Mouse (Mus musculus) CH12.LX (cell line): ENCODE data around the gene Atp8b4. TPM values are rescaled to one million over a fixed set of nuclear protein-coding genes. Genes with fewer than 3 reads are reported as not detected.

Source experiments
- DNase-seq: peaks from one replicate; pipeline ENCODE4 v3.0.0-alpha.2; 2013; ENCODE audit errors: extremely low read depth
- H3K27ac ChIP-seq: 2 replicates; pipeline ENCODE4 v1.5.1; 2012; ENCODE audit warnings: low read depth, mild to moderate bottlenecking, control low read depth, moderate library complexity; ENCODE audit not compliant: insufficient read depth
- H3K27me3 ChIP-seq: replicated peaks from 2 replicates; pipeline ENCODE3; 2012; ENCODE audit warnings: inconsistent platforms
- H3K36me3 ChIP-seq, 2 experiments: replicated peaks in 1 of 2; 2 replicates each; pipeline versions ENCODE3 to v1.6.1; 2012; ENCODE audit warnings: inconsistent platforms in 1 of 2, low read length in 1 of 2, mild to moderate bottlenecking in 1 of 2, mixed read lengths in 1 of 2, moderate library complexity in 1 of 2; ENCODE audit not compliant: control insufficient read depth in 1 of 2, insufficient read depth in 1 of 2
- H3K4me1 ChIP-seq, 2 experiments: 2 replicates each; pipeline ENCODE4 v1.6.1; 2012; ENCODE audit warnings: inconsistent platforms in 1 of 2, moderate library complexity in 1 of 2; ENCODE audit not compliant: insufficient read depth in 2 of 2, control insufficient read depth in 1 of 2
- H3K4me2 ChIP-seq: 2 replicates; pipeline ENCODE4 v1.6.1; 2012; ENCODE audit warnings: low read depth, mild to moderate bottlenecking, control low read depth; ENCODE audit not compliant: poor library complexity, insufficient read depth, severe bottlenecking
- H3K4me3 ChIP-seq, 3 experiments: fragments of 150-350 bp in 1 of 3; sonication (generic) in 1 of 3; replicated peaks in 1 of 3; 2 replicates each; pipeline versions ENCODE3 to v1.5.1; 2011 to 2012; ENCODE audit warnings: low read depth in 2 of 3, low read length in 2 of 3, mild to moderate bottlenecking in 2 of 3, moderate library complexity in 2 of 3, control low read depth in 1 of 3, improper control_type of control experiment in 1 of 3, inconsistent platforms in 1 of 3, mixed read lengths in 1 of 3; ENCODE audit not compliant: poor library complexity in 1 of 3
- H3K79me2 ChIP-seq: replicated peaks from 2 replicates; pipeline ENCODE4 v1.6.1; 2012; ENCODE audit warnings: mild to moderate bottlenecking, moderate library complexity; ENCODE audit not compliant: control insufficient read depth, poor library complexity, insufficient read depth, severe bottlenecking; ENCODE audit errors: extremely low read depth
- H3K9ac ChIP-seq: 2 replicates; pipeline ENCODE4 v1.6.1; 2012; ENCODE audit warnings: low read depth, mild to moderate bottlenecking, control low read depth, moderate library complexity; ENCODE audit not compliant: insufficient read depth
- H3K9me3 ChIP-seq: replicated peaks from 2 replicates; pipeline ENCODE3; 2012; ENCODE audit warnings: low read length, inconsistent platforms, mixed read lengths
- CHD2 ChIP-seq: IDR thresholded peaks from 2 replicates; pipeline ENCODE4 v1.6.1; 2011; ENCODE audit warnings: low read length, improper control_type of control experiment
- ELF1 ChIP-seq: IDR thresholded peaks from 2 replicates; pipeline ENCODE4 v1.6.1; 2014; ENCODE audit warnings: low read depth, mild to moderate bottlenecking, inconsistent platforms, low read length, improper control_type of control experiment
- EP300 ChIP-seq: IDR thresholded peaks from 2 replicates; pipeline ENCODE4 v1.6.1; 2011; ENCODE audit warnings: low read length, improper control_type of control experiment
- GABPA ChIP-seq: IDR thresholded peaks from 2 replicates; pipeline ENCODE4 v1.6.1; 2012; ENCODE audit warnings: low read depth, low read length, improper control_type of control experiment, inconsistent platforms; ENCODE audit not compliant: insufficient replicate concordance
- HCFC1 ChIP-seq: IDR thresholded peaks from 2 replicates; pipeline ENCODE4 v1.6.1; 2012; ENCODE audit warnings: low read depth, mild to moderate bottlenecking, inconsistent platforms, low read length, improper control_type of control experiment
- IRF4 ChIP-seq: IDR thresholded peaks from 2 replicates; pipeline ENCODE4 v1.6.1; 2014; ENCODE audit warnings: low read depth, mild to moderate bottlenecking, inconsistent platforms, low read length, improper control_type of control experiment
- KAT2A ChIP-seq: IDR thresholded peaks from 2 replicates; pipeline ENCODE4 v1.6.1; 2012; ENCODE audit warnings: low read length, improper control_type of control experiment, inconsistent platforms; ENCODE audit not compliant: insufficient replicate concordance
- MAFK ChIP-seq: IDR thresholded peaks from 2 replicates; pipeline ENCODE4 v1.6.1; 2011; ENCODE audit warnings: low read length, improper control_type of control experiment; ENCODE audit not compliant: insufficient replicate concordance
- MAX ChIP-seq: IDR thresholded peaks from 2 replicates; pipeline ENCODE4 v1.6.1; 2011; ENCODE audit warnings: low read length, improper control_type of control experiment
- MEF2A ChIP-seq: IDR thresholded peaks from 2 replicates; pipeline ENCODE4 v1.6.1; 2014; ENCODE audit warnings: low read depth, mild to moderate bottlenecking, inconsistent platforms, low read length, improper control_type of control experiment, borderline replicate concordance
- MYC ChIP-seq: IDR thresholded peaks from 2 replicates; pipeline ENCODE4 v1.6.1; 2011; ENCODE audit warnings: low read depth, mild to moderate bottlenecking, improper control_type of control experiment, low read length
- NELFE ChIP-seq: IDR thresholded peaks from 2 replicates; pipeline ENCODE4 v1.6.1; 2011; ENCODE audit warnings: low read depth, low read length, improper control_type of control experiment
- NRF1 ChIP-seq: IDR thresholded peaks from 2 replicates; pipeline ENCODE4 v1.6.1; 2014; ENCODE audit warnings: low read depth, mild to moderate bottlenecking, inconsistent platforms, low read length, improper control_type of control experiment, moderate library complexity
- PAX5 ChIP-seq: IDR thresholded peaks from 2 replicates; pipeline ENCODE4 v1.6.1; 2012; ENCODE audit warnings: low read length, inconsistent platforms, mixed read lengths
- POLR2AphosphoS2 ChIP-seq: IDR thresholded peaks from 2 replicates; pipeline ENCODE4 v1.6.1; 2011; ENCODE audit warnings: low read depth, low read length, improper control_type of control experiment
- RAD21 ChIP-seq: IDR thresholded peaks from 2 replicates; pipeline ENCODE4 v1.6.1; 2011; ENCODE audit warnings: low read depth, mild to moderate bottlenecking, low read length, improper control_type of control experiment, moderate library complexity
- RCOR1 ChIP-seq: conservative IDR thresholded peaks from 2 replicates; pipeline ENCODE4 v1.6.1; 2012; ENCODE audit warnings: low read depth, mild to moderate bottlenecking, inconsistent platforms, low read length, improper control_type of control experiment
- SIN3A ChIP-seq: IDR thresholded peaks from 2 replicates; pipeline ENCODE4 v1.6.1; 2012; ENCODE audit warnings: low read length, improper control_type of control experiment, inconsistent platforms
- SMC3 ChIP-seq: IDR thresholded peaks from 2 replicates; pipeline ENCODE4 v1.6.1; 2011; ENCODE audit warnings: low read depth, low read length, improper control_type of control experiment
- TBP ChIP-seq: conservative IDR thresholded peaks from 2 replicates; pipeline ENCODE4 v1.6.1; 2011; ENCODE audit warnings: low read depth, low read length, improper control_type of control experiment
- TCF12 ChIP-seq: IDR thresholded peaks from 2 replicates; pipeline ENCODE4 v1.6.1; 2014; ENCODE audit warnings: low read depth, mild to moderate bottlenecking, inconsistent platforms, low read length, improper control_type of control experiment
- UBTF ChIP-seq: IDR thresholded peaks from 2 replicates; pipeline ENCODE4 v1.6.1; 2012; ENCODE audit warnings: low read depth, mild to moderate bottlenecking, inconsistent platforms, low read length, improper control_type of control experiment, moderate library complexity
- USF2 ChIP-seq: conservative IDR thresholded peaks from 2 replicates; pipeline ENCODE4 v1.6.1; 2011; ENCODE audit warnings: low read depth, low read length, improper control_type of control experiment
- ZC3H11A ChIP-seq: IDR thresholded peaks from 2 replicates; pipeline ENCODE4 v1.6.1; 2012; ENCODE audit warnings: low read depth, mild to moderate bottlenecking, inconsistent platforms, low read length, improper control_type of control experiment
- ZKSCAN1 ChIP-seq: IDR thresholded peaks from 2 replicates; pipeline ENCODE4 v1.6.1; 2012; ENCODE audit warnings: low read depth, inconsistent platforms, low read length, improper control_type of control experiment, borderline replicate concordance
- ZMIZ1 ChIP-seq: IDR thresholded peaks from 2 replicates; pipeline ENCODE4 v1.6.1; 2012; ENCODE audit warnings: low read depth, mild to moderate bottlenecking, inconsistent platforms, low read length, improper control_type of control experiment
- ZNF384 ChIP-seq: IDR thresholded peaks from 2 replicates; pipeline ENCODE4 v1.6.1; 2012; ENCODE audit warnings: low read depth, low read length, improper control_type of control experiment, inconsistent platforms
- dilution Hi-C: fragments of 300-500 bp; cut with MboI; formaldehyde crosslinking; loops from 2 replicates; pipeline ENCODE4 v1.14.3; 2020; ENCODE audit warnings: low sequenced_read_pairs; ENCODE audit not compliant: extremely low pct_unique_long_range_greater_than_20kb, extremely low pct_ligation_motif_present
- in situ Hi-C: fragments of 300-500 bp; cut with MboI; formaldehyde crosslinking; loops from 3 replicates; pipeline ENCODE4 v1.14.3; 2019; ENCODE audit warnings: low sequenced_read_pairs, low pct_ligation_motif_present, low pct_unique_long_range_greater_than_20kb, mixed read lengths
- polyA plus RNA-seq: library from polyadenylated mRNA; unstranded; fragments of >175 nt; gene quantifications from 2 replicates; pipeline ENCODE4 v1.2.1, GENCODE M21; 2012; ENCODE audit warnings: low read depth; ENCODE audit not compliant: insufficient read length
- total RNA-seq, 2 experiments: library from RNA; depleted of rRNA; stranded (reverse); fragments of 300-350 nt in 1 of 2; fragments of >200 nt in 1 of 2; gene quantifications; 2 replicates each; pipeline ENCODE4 v1.2.3; 2012 to 2014

The Atp8b4 gene
- total and polyA plus RNA-seq, 3 experiments: 0.50 to 1.9 (median 0.79) TPM

DNA sequence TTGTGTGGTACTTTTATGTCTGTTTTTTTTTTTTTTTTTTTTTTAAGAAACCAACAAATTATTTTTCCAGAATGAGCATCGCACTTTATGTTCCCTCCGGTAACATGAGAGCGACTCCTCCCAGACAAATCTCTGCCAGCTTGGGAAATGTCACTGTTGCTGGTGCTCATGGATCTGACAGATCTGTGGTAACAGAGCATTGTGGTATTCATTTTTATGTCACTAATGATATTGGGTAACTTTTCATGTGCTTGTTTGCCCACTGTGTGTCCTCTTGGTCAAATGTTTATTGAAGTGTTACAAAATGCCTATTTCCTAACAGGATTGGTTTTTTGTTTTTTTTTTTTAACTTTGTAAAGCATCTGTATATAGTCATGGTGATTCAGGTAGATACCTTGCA, 75.3 kb downstream of the Atp8b4 start:
- H3K9me3 ChIP-seq: no peaks in the 10 kb centered on the region
- TF ChIP-seq NRF1 (no peak), MAFK (no peak), CHD2 (no peak), RAD21 (no peak), ZC3H11A (no peak), USF2 (no peak), KAT2A (no peak), ZMIZ1 (no peak), POLR2AphosphoS2 (no peak), SMC3 (no peak), HCFC1 (no peak), PAX5 (no peak), SIN3A (no peak), EP300 (no peak), MAX (no peak)
- TF ChIP-seq, all 38 proteins: peak for 0
- in situ Hi-C loops: no loop called here
- Histone ChIP-seq H3K4me1 (peaks cover 0 to 4% of the 10 kb centered on the region in 2 experiments; a peak in 1 of 4 replicates), H3K9ac (no peak overlapping the region), H3K36me3 (no peaks in the 10 kb centered on the region), H3K4me3 (no peak overlapping the region), H3K79me2 (no peaks in the 10 kb centered on the region), H3K4me2 (no peak overlapping the region), H3K27me3 (no peaks in the 10 kb centered on the region), H3K27ac (no peak overlapping the region)
- no peak for DNase-seq
- dilution Hi-C loops: no loop called here

DNA sequence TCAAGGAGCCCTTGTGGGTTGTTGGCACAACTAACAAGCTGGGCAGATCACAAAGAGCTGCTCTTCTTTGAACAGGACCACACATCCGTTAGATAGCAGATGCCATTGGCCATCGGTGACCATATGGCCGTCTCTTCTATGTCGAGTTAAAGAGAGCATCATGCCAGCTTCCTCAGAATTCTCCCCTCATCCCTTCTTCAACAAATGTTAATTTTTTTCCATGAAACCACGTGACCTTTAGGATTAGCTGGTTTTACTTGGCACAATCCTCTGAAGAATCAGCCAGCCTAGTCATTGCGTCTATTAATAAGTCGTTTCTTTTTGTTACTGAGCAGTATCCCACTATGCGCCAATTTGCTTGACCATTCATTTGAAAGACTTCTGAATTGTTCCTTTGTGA, 75.8 kb downstream of the Atp8b4 start:
- no peaks in the 10 kb centered on the region for H3K79me2 ChIP-seq
- no peak overlapping the region for H3K9ac ChIP-seq
- no peak for TF ChIP-seq HCFC1
- no peak for TF ChIP-seq MEF2A
- no peak for TF ChIP-seq MYC
- no peak for TF ChIP-seq NELFE
- TF ChIP-seq ELF1: no peak
- no peak for TF ChIP-seq GABPA
- no peak for TF ChIP-seq POLR2AphosphoS2
- no peak for TF ChIP-seq ZKSCAN1
- TF ChIP-seq IRF4: no peak
- no peak for TF ChIP-seq ZC3H11A
- no peak for TF ChIP-seq RCOR1
- TF ChIP-seq ZMIZ1: no peak
- no peak for TF ChIP-seq ZNF384
- TF ChIP-seq UBTF: no peak
- no peak for TF ChIP-seq MAX
- TF ChIP-seq TCF12: no peak
- no peak for TF ChIP-seq SMC3
- no peak for TF ChIP-seq TBP
- dilution Hi-C loops (no loop called here), in situ Hi-C loops (no loop called here)
- no peaks in the 10 kb centered on the region for H3K36me3 ChIP-seq
- no peak for DNase-seq
- H3K9me3 ChIP-seq: no peaks in the 10 kb centered on the region
- no peaks in the 10 kb centered on the region for H3K27me3 ChIP-seq
- H3K4me2 ChIP-seq: no peak overlapping the region
- H3K4me3 ChIP-seq: no peak overlapping the region
- H3K27ac ChIP-seq: no peak overlapping the region
- peaks cover 0 to 4% of the 10 kb centered on the region in 2 experiments; a peak in 1 of 4 replicates for H3K4me1 ChIP-seq
